Mouse (Mus musculus) olfactory bulb, adult 2 months (tissue): ENCODE results near the gene Tmem132d. TPM values are rescaled to one million over a fixed set of nuclear protein-coding genes. Genes with fewer than 3 reads are reported as not detected.

ENCODE experiments used
- H3K27ac ChIP-seq: fragments of 200-500 bp; 2 replicates; pipeline ENCODE4 v1.5.1; 2012; ENCODE audit warnings: low read depth, low read length; ENCODE audit not compliant: insufficient read depth
- H3K4me1 ChIP-seq: fragments of 200-500 bp; 2 replicates; pipeline ENCODE4 v1.6.1; 2012; ENCODE audit warnings: low read length; ENCODE audit not compliant: control insufficient read depth, insufficient read depth
- H3K4me3 ChIP-seq: fragments of 200-500 bp; 2 replicates; pipeline ENCODE4 v1.5.1; 2012; ENCODE audit warnings: mild to moderate bottlenecking, low read depth, low read length, moderate library complexity; ENCODE audit not compliant: insufficient read depth
- CTCF ChIP-seq: fragments of 200-500 bp; IDR thresholded peaks from 2 replicates; pipeline ENCODE4 v1.5.1; 2012; ENCODE audit warnings: low read depth, mild to moderate bottlenecking, low read length, moderate library complexity; ENCODE audit not compliant: insufficient read depth
- POLR2A ChIP-seq: fragments of 200-500 bp; IDR thresholded peaks from 2 replicates; pipeline ENCODE4 v1.6.1; 2012; ENCODE audit warnings: mild to moderate bottlenecking, low read depth, low read length, moderate library complexity; ENCODE audit not compliant: insufficient read depth
- WGBS: fragments of 180-500 bp; shearing (Covaris S2); methylation state at CpG from one replicate; pipeline ENCODE4 v1.1.7; 2018; 5-methylcytosine and 5-hydroxymethylcytosine counted together
- polyA plus RNA-seq: library from polyadenylated mRNA; stranded (reverse); fragments of >200 nt; gene quantifications from 2 replicates; pipeline ENCODE4 v1.2.4, GENCODE M21; 2012; ENCODE audit warnings: low replicate concordance; ENCODE audit not compliant: missing spikeins, insufficient read depth, insufficient read length

Gene Tmem132d
- polyA plus RNA-seq, 1 experiment: not detected

DNA sequence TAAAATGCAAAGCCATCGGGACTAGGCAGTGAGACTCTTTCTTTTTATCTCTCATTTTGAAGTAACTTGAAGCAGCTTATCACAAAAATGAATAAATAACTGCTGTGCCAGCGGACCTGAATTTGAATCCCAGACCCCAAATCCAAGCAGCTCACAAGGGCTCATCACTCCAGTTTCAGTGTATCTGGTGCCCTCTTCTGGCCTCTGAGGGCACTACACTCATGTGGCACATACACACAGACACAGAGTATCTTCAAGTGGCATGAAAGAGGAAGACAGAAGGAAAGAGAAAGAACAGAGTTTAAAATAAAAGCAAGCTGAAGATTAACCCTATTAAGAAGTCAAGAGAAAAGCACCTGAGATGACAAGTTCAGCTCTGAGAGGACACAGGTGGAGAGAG, 10.8 kb downstream of the Tmem132d start:
- Histone ChIP-seq H3K27ac (no peak overlapping the region), H3K4me3 (no peak overlapping the region), H3K4me1 (peaks cover 3% of the 10 kb centered on the region)
- 94% methylated on average over 2 of the region's 2 CpGs for WGBS
- TF ChIP-seq CTCF (no peak), POLR2A (no peak)

DNA sequence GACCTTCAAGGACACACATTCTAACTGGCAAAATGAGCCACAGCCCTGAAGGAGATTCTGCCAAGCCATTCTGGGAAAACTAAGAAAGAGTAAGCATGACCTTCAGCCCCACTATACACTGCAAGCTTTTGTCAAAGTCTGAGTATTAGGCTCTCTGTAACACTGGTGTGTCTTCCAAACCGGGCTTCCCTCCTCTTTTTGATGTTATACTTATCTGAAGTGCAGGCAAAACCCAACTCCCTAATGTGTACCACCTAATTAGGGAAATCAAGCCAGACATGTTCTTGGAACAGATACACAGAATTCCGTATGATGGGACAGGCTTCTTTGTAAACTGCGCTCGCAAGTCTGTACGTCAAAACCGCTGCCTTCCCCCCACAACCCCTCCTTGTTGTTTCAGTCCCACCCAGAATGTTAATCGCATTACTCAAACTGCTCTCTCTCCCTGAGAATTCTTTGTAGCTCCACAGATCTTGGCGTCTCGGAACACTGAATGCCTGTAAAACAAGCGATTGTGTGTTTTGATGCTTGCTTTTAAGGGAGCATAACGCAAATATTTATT, 14.6 kb downstream of the Tmem132d start:
- H3K27ac ChIP-seq: no peak overlapping the region
- WGBS: 11% methylated on average over 11 of the region's 11 CpGs
- H3K4me1 ChIP-seq: peaks cover 3% of the 10 kb centered on the region
- no peak for TF ChIP-seq CTCF
- TF ChIP-seq POLR2A: no peak
- no peak overlapping the region for H3K4me3 ChIP-seq

DNA sequence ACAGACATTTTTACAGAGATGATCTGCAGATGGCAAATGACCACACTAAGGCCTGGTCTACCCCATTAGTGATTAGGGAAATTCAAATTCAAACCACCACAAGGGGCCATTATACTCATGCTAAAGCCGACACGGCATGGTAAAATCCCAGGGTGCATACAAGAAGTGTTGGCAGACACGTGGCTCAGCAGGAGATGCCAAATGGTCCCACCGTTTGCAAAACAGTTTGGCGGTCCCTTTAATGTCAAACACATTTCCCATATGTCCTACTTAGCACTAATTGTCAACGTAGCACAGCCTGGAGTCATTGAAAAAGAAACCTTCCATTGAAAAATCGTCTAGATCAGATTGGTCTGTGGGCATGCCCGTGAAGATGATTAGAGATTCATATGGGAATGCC, 18.8 kb downstream of the Tmem132d start:
- Histone ChIP-seq H3K4me1 (peaks cover 3% of the 10 kb centered on the region), H3K4me3 (no peak overlapping the region), H3K27ac (no peak overlapping the region)
- no peak for TF ChIP-seq POLR2A
- no peak for TF ChIP-seq CTCF
- WGBS: 55% methylated on average over 8 of the region's 8 CpGs

DNA sequence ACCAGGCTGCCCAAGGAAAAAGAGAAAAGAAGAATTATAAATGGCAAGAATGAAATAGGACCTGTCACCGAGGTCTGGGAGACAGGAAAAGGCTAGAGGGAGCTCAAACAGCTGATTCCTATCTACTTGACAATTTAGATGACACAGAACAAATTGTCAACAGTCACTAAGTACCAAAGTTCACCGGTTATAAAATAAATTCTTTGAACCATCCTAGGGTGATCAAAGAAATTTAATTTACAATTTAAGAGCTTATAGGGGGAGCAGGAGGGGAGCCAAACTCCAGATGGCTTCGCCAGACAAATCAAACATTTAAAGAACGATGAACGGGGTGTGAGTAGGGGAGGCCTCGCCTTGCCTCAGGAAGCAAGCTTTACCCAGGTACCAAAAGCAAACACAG, 20.6 kb downstream of the Tmem132d start:
- Histone ChIP-seq H3K4me3 (no peak overlapping the region), H3K4me1 (peaks cover 2% of the 10 kb centered on the region; the same call in 1 of the 2 replicates), H3K27ac (no peak overlapping the region)
- TF ChIP-seq CTCF: no peak
- no peak for TF ChIP-seq POLR2A
- WGBS: 87% methylated on average over 6 of the region's 6 CpGs

DNA sequence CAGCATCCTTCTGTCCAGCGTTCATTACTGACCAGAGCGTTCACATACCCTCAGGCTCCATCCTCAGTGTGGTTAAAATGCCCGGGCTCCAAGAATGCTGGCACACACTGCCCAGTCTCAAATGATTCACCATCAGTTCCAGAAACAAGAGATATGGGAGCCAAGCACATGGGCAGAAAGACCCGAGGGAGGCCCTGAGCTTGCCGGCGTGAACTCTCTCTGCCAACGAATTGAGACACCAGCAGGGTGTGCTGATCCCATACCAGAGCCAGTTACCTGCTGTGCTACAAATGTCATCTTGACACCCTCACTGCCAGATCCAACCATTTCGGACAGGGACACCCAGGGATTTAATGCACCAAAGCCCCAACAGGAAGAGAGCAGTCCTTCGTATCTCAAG, 25.3 kb downstream of the Tmem132d start:
- Histone ChIP-seq H3K4me3 (no peak overlapping the region), H3K27ac (no peak overlapping the region), H3K4me1 (peaks cover 2% of the 10 kb centered on the region; the same call in 1 of the 2 replicates)
- TF ChIP-seq POLR2A (no peak), CTCF (no peak)
- 84% methylated on average over 9 of the region's 9 CpGs for WGBS

DNA sequence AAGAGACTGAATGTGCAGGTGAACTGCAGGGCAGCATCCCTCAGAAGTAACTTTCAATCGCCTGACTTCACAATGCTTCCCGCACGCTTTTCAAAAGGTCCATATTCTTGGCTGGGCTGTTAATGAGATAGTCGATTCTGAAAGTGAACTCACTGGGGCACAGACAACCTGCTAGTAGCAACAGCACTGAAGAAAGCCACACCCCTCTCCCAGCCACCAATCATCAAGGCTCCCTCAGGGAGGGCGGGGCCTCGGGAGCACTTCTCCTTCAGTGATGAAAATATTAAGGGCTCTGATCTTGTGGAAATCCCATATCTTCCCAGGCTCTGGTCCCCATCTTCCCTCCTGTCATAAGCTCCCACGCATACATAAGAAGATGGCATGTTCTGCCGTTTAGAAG, 27.8 kb downstream of the Tmem132d start:
- H3K4me1 ChIP-seq: peaks cover 2% of the 10 kb centered on the region; the same call in 1 of the 2 replicates
- WGBS: 87% methylated on average over 8 of the region's 8 CpGs

DNA sequence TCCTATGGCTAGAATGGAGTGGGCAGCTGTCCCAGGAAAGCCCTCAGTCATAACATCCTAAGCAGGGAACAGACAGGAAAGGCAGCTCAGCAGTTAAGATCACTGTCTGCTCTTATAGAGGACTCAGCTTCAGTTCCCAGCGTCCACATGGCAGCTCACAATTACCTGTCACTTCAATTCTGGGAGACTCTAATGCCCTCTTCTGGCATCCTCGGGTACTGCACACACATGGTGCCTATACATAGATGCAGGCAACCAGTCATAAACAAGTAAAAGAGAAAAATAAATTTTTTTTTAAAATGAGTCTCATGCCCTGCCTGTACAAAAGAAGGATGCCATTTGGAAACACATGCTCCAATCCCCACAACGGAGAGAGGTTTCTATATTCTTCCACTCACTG, 28.7 kb downstream of the Tmem132d start:
- Histone ChIP-seq H3K4me1 (peaks cover 2% of the 10 kb centered on the region; the same call in 1 of the 2 replicates), H3K4me3 (no peak overlapping the region), H3K27ac (no peak overlapping the region)
- TF ChIP-seq CTCF (no peak), POLR2A (no peak)
- WGBS: 94% methylated on average over 3 of the region's 3 CpGs

More for the DNA sequence above, 27.8 kb downstream of the Tmem132d start:
- Histone ChIP-seq H3K4me3 (no peak overlapping the region), H3K27ac (no peak overlapping the region)
- no peak for TF ChIP-seq POLR2A
- no peak for TF ChIP-seq CTCF

DNA sequence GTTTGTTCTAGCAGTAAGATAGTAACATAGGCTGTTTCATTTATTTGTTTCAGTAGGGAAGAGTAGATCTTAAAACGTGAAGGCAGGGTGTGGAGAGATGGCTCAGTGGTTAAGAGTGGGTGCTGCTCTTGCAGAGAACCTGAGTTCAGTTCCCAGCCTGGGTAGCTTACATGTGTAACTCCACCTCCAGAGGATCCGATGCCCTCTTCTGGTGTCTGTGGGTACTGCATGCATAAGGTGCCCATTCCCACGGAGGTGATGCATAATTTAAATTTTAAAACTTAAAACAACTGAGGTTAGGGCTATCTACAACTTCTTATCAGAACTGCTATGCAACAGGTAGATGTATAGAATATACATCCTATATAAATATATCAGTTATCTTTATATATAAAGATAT, 40.5 kb downstream of the Tmem132d start:
- Histone ChIP-seq H3K27ac (no peak overlapping the region), H3K4me1 (no peaks in the 10 kb centered on the region), H3K4me3 (no peak overlapping the region)
- 90% methylated on average over 3 of the region's 3 CpGs for WGBS
- no peak for TF ChIP-seq POLR2A
- no peak for TF ChIP-seq CTCF

DNA sequence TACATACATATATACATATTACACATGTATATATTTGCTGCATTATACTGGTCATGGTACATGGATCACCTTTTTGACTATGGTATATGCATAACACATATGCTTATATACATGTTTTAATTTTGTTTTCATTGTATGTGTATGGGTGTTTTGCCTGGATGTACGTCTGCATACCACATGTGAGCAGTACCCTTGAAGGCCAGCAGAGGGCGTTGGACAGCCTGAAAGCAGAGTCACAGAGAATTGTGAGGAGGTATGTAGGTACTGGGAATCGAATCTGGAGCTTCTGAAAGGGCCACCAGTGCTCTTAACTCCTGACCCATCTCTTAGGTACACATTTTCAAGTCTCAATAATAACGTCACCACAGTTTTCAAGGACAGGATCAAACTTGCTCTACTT, 43.2 kb downstream of the Tmem132d start:
- Histone ChIP-seq H3K4me1 (no peaks in the 10 kb centered on the region), H3K4me3 (no peak overlapping the region), H3K27ac (no peak overlapping the region)
- TF ChIP-seq CTCF (no peak), POLR2A (no peak)
- WGBS: 55% methylated on average over 4 of the region's 4 CpGs

DNA sequence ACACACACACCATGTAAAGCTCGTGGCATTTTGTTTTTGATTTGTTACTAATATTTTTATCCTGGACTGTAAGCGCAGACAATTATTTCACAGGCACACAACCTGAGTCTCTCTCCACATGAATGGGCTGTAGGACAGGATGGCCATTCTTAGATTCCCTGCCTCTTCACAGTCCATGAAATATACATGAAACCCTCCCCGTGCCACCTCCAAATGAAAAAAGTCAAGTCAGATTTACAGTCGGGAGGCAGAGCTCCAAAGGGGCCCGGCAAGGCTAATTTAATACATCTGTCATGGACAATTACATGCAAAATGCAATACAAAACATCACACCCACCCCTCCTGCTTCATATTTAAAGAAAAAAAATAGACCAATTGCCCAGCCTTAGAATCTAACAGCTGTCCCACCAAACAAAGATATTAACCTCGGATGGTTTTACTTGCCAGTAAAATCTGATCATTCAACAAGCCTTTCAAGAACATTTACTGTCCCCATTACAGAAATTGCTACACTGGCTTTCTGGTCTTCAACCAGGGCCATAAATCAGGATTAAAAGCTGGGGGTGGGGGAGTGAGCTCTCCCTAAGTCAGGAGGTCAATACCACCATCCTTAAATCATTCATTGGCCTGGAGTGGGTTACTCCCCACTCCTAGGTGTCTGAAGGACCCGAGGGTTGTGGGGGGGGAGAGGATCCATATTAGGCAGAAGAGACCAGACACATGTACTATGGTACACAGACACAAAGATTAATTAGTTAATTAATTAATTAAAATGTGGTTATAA, 44.3 kb downstream of the Tmem132d start:
- 64% methylated on average over 7 of the region's 7 CpGs for WGBS
- Histone ChIP-seq H3K4me1 (no peaks in the 10 kb centered on the region), H3K27ac (no peak overlapping the region), H3K4me3 (no peak overlapping the region)
- TF ChIP-seq CTCF (no peak), POLR2A (no peak)
